Mouse (Mus musculus): ENCODE data around the gene Gtf2ird2. TPM values are rescaled to one million over a fixed set of nuclear protein-coding genes. Genes with fewer than 3 reads are reported as not detected.

Gene Gtf2ird2
- total RNA-seq, 2 experiments from 2014 or later, result 6.1 to 6.4 TPM

DNA sequence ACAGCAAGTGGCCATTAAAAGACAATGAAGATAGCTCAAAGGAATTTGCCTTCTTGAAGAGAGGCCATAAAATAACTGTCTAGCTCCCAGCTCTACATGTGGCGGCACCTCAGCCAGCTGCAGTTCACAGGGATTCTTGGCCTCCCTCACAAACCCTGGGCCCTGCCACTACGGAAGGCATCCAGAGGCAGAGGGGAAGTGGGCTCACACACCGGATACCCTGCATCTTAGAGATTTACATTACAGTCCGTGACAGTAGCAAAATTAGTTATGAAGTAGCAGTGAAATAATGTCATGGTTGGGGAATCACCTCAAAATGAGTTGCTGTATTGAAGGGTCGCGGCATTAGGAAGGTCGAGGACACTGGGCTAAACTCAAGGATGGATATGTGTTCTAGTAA, 4.8 kb downstream of the Gtf2ird2 start:
- DNase-seq, result no peak
- H3K27ac ChIP-seq, result no peak overlapping the region
- TF ChIP-seq CTCF (IDR thresholded peaks at IDR 0.05), result no peak
- H3K4me3 ChIP-seq, result no peak overlapping the region
- intact Hi-C loops (cut with DNase I), result loop anchor here (5.0 kb wide), 1 partner anchor 44 kb away; no protein-coding TSS in a partner anchor

DNA sequence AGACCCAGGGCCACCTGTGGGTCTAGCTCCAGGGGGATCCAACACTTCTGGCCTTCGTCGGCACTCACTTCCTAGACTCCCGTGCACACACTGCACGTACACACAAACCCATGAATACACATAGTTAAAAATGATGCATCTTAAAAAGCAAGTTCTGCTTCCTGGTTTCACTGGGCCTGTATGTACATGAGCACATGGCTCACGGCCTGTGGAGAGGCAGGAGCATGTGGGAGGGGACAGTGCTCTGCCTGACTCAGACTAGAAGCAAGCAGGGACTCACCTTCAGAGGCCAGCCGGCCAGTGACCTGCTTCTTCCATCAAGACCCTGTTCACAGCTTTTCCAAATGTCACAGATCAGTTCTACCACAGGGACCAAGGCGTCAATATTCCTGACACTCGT, 9.8 kb downstream of the Gtf2ird2 start:
- Histone ChIP-seq H3K27ac (no peak overlapping the region), H3K4me3 (no peak overlapping the region)
- intact Hi-C loops (cut with DNase I), result no loop called here
- DNase-seq, result no peak
- TF ChIP-seq CTCF (IDR thresholded peaks at IDR 0.05), result no peak

DNA sequence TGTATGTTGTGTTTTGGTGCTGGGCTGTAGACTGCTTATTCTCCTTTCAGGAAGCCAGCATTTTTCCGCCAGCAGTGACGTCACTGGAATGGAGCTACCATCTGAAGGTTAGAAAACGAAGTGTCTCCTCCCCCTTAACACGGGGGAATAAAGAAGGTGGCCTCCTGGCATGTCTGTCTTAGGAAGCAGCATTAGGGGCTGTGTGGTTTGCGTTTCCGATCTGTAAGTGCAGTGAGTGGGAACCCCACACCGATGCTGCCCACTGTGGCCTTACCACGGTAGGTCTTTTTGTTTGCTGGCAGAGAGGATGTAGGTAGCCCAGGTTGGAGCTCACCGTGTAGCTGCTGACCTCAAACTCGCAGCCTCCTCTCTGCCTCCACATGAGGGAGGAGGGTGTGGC, 22.9 kb downstream of the Gtf2ird2 start:
- H3K4me3 ChIP-seq, result no peak overlapping the region
- intact Hi-C loops (cut with DNase I), result no loop called here
- TF ChIP-seq CTCF (IDR thresholded peaks at IDR 0.05), result no peak
- no peak overlapping the region for H3K27ac ChIP-seq
- DNase-seq, result no peak

DNA sequence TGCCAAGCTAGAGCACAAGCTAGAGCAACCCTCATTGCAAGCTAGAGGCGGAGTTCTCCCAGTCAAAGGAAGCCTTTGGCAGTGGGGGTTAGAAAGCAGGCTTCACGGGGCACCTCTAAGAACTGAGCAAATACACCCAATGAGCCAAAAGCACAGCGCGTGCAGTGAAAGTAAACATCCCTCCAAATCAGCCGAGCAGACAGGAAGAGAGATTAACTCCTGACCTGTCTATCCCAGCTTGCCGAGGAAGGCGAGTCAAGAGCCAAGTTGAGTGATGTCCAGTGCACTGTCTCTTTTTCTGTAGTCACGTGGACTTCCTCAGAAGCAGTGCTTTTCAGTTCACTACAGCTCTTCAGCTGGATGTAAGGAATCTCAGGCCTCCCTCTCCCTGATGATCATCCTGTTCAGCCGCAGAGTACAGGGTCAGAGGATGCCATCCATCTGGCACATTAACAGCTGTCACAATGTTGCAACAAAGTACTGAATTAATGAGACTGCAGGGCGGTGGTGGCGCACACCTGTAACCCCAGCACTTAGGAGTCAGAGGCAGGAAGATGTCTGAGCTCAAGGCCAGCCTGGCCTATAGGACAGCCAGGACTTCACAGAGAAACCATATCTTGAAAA, 26.2 kb downstream of the Gtf2ird2 start:
- DNase-seq, result no peak
- intact Hi-C loops (cut with DNase I), result no loop called here
- no peak overlapping the region for H3K27ac ChIP-seq
- no peak for TF ChIP-seq CTCF (IDR thresholded peaks at IDR 0.05)
- no peak overlapping the region for H3K4me3 ChIP-seq

DNA sequence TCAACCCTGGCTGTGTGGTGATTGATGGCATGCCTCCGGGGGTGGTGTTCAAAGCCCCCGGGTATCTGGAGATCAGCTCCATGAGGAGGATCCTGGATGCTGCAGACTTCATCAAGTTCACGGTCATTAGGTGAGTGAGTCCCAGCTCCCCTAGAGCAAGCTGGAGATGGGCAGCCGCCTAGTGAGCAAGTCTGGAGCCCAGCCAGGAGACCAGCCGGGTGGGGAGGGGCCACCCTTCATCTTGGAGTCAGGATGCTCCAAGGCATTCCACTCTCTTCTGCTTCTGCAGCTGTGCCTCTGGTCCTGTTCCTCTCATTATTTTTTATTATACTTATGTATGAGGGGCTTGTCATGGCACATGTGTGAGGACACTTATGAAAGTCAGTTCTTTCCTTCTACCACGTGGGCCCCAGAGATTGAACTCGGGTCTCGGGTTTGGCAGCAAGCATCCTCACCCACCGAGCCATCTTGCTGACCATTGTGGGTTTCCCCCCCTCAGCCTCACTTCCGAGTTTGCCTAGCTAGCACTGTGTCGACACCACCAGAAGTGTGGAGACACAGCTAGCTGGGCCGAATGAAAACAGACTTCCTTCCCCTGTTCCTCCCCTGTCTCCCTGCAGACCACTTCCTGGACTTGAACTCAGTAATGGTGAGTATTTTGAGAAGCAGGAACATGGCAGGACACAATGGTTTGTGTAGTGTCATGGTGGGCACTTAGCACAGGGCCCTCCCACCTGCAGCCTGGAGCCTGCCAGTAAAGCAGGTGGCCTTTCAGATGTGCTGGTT, 30.4 kb downstream of the Gtf2ird2 start:
- intact Hi-C loops (cut with DNase I), result no loop called here
- TF ChIP-seq CTCF (IDR thresholded peaks at IDR 0.05), result no peak
- no peak for DNase-seq
- no peak overlapping the region for H3K27ac ChIP-seq
- H3K4me3 ChIP-seq, result no peak overlapping the region

DNA sequence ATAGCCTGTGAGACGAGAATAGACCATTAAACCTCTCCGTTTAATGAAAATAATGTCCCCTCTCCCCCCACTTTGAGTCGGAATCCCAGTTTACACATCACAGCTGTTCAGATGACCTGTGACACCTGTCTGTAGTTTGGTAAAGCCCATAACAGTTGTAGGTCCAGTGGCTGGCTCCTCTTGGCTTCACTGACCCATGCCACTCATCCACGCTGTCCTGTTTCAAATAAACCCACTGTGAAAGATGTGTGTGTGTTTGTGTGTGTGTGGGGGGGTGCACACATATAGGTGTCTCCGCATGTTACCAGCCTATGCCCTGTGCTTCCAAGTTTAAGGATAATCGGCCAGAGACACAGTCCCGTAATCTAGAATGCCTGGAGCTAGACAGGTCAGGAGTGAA, 34.1 kb downstream of the Gtf2ird2 start:
- no peak for TF ChIP-seq CTCF (IDR thresholded peaks at IDR 0.05)
- no peak for DNase-seq
- intact Hi-C loops (cut with DNase I), result no loop called here
- Histone ChIP-seq H3K4me3 (no peak overlapping the region), H3K27ac (no peak overlapping the region)

DNA sequence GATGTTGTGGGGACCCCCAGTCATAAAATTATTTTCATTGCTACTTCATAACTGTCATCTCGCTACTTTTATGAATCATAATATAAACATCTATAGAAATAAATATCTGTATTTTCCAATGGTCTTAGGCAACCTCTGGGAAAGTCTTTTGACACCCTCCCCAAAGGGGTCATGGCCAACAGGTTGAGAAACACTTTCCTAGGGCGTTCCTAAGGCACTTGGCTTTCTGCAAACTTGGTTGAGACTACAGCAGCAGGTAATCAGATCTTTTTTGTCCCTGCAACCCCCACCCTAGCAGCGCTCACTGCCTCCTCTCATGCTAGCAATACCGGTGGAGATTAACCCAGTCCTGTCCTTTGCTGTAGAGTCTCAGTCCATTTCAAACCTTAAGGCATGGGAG, 37.5 kb downstream of the Gtf2ird2 start:
- no peak overlapping the region for H3K4me3 ChIP-seq
- intact Hi-C loops (cut with DNase I), result no loop called here
- no peak overlapping the region for H3K27ac ChIP-seq
- no peak for DNase-seq
- no peak for TF ChIP-seq CTCF (IDR thresholded peaks at IDR 0.05)

DNA sequence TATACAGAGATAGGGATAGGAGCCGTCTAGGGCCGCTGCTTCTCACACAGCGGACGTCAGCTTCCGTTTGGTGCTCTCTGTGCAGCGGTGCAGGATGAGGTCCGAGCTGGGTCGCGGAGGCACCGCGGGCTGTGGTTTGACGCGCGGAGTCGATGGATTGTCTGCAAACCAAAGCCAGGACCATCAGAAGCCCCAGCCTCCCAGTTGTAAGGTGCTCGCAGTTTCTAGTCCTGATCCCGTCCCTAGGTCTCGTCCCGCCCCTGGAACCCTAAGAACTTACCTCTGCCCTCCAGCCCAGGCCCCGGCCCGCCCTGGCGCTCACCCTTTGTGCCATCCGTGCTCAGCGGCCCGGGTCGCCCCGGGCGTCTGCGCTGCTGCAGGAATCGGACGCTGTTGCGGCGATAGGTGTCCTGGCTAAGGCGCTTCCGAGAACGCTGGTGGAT, 37.9 kb downstream of the Gtf2ird2 start:
- intact Hi-C loops (cut with DNase I), result no loop called here
- Histone ChIP-seq H3K27ac (no peak overlapping the region), H3K4me3 (no peak overlapping the region)
- TF ChIP-seq CTCF (IDR thresholded peaks at IDR 0.05), result no peak
- DNase-seq, result no peak

DNA sequence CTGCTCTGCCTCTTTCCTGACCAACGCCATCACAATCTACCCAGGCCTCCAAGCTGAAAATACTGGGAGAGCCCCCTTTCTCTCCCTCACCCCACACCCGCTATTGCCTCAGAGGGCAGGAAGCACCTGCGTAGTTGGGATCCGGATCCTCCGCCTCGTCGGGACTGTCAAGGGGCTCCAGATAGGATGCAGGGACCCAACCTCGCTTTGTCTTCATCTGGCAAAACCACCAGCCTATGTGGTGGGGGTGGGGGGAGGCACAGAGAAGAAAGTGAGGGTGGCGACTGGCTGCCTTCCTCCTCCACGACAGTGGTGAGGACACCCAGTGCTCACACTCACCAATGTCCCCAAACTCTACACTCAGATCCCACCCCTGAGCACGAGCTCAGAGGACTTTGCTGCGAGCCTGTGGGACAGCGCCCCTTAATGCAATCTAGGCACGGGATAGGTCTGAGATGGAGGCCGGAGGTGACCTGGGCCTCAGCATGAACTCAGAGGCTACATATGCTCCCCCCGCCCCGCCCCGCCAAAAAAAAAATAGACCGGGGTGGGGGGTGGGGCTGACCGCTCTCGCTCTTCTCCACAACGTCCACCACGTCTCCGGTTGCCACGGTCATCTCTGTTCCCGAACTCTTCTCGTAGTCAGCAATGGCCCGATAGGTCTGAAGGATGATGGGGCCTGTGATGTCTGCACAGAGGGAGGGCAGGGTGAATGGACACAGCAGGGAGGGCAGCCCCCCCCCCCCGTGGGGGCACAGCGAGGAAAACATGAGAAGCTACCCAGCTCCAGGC, 41.5 kb downstream of the Gtf2ird2 start:
- intact Hi-C loops (cut with DNase I), result loop anchor here (5.0 kb wide), 1 partner anchor 117 kb away; no protein-coding TSS in a partner anchor
- DNase-seq, result no peak
- Histone ChIP-seq H3K27ac (no peak overlapping the region), H3K4me3 (peak overlapping the region; percentile 41)
- TF ChIP-seq CTCF (IDR thresholded peaks at IDR 0.05), result no peak

DNA sequence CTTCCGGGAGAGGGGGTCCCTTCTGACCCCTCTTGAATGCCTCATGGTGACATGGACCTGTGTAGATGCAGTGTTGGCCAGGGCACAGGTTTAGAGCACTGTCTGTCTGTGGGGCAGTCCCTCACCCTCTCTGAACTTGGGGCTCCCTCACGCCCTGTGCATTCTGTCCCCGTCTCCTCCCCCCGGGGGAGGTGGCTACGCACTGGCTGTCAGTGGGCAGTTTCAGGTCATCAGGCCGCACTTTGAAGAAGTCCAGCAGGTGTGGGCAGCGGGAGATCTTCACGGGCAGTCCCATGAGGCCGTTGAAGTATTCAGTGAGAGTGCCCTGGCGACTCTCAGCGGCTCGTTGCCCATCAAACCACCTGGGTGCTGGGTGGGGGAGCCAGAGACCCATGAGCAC, 43.1 kb downstream of the Gtf2ird2 start:
- peak; percentile 47 for DNase-seq
- TF ChIP-seq CTCF (IDR thresholded peaks at IDR 0.05), result no peak
- intact Hi-C loops (cut with DNase I), result loop anchor here (5.0 kb wide), 1 partner anchor 115 kb away; no protein-coding TSS in a partner anchor
- peak overlapping the region; percentile 28; the same call in 1 of the 2 replicates for H3K4me3 ChIP-seq
- H3K27ac ChIP-seq, result no peak overlapping the region

DNA sequence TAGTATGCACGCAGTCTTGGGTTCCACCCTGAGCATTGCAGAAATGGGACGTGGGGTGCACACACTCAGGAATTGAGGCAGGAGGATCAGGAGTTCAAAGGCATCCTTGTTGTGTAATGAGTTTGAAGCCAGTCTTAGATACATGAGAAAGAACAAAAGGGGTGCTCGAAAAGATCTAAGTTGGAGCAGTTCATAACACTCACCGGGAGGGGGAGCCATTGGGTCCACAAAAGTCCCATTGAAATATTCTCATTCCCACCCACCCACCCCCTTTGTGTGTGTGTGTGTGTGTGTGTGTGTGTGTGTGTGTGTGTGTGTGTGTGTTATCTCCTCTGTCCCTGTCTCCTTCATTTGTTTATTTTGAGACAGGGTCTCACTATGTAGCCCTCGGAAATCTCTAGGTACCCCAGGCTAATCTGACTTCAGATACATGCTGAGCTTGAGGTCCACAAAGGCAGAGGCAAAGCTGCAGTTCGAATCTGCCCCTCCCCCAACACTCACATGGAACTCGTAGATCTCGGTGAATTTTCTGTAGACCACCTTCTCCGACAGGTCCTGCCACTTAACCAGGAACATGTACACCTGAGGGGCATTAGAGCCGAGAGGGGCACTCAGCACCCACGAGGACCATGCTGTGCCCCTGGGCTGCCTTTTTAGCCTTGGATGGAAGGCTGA, 43.9 kb downstream of the Gtf2ird2 start:
- Histone ChIP-seq H3K27ac (no peak overlapping the region), H3K4me3 (peak overlapping the region; percentile 47)
- peak; percentile 65 for TF ChIP-seq CTCF (IDR thresholded peaks at IDR 0.05)
- intact Hi-C loops (cut with DNase I), result loop anchor here (5.0 kb wide), 1 partner anchor 115 kb away; no protein-coding TSS in a partner anchor
- DNase-seq, result no peak

DNA sequence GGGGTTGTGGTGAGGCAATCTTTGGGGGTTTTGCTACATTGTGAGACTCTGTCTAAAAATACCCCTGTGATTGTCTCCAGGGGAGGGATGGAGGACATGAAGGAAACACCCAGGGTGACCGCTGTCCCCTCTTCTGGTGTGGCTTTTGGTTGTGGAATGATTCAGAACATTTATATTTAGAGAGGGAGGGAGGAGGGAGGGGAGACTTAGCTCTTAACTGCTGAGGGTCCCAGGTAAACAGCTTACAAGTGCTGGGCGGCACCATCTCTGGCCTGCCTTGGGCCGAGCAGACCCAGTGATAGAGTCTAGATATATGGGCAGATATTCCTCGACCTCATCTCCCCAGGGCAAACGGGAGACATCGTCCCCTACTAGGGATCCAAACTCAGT, 44.4 kb downstream of the Gtf2ird2 start:
- H3K27ac ChIP-seq, result peak overlapping the region; percentile 46; the same call in 1 of the 2 replicates
- DNase-seq, result no peak

More for the DNA sequence above, 44.4 kb downstream of the Gtf2ird2 start:
- no peak for TF ChIP-seq CTCF (IDR thresholded peaks at IDR 0.05)
- intact Hi-C loops (cut with DNase I), result loop anchor here (5.0 kb wide), 1 partner anchor 114 kb away; no protein-coding TSS in a partner anchor
- peak overlapping the region; percentile 47 for H3K4me3 ChIP-seq
